Mouse (Mus musculus): Measurements from ENCODE around the gene Urb1. TPM values are rescaled to one million over a fixed set of nuclear protein-coding genes. Genes with fewer than 3 reads are reported as not detected.

Urb1 gene
- polyA plus RNA-seq, 1 experiment from 2014 or later = 6.2 TPM

DNA sequence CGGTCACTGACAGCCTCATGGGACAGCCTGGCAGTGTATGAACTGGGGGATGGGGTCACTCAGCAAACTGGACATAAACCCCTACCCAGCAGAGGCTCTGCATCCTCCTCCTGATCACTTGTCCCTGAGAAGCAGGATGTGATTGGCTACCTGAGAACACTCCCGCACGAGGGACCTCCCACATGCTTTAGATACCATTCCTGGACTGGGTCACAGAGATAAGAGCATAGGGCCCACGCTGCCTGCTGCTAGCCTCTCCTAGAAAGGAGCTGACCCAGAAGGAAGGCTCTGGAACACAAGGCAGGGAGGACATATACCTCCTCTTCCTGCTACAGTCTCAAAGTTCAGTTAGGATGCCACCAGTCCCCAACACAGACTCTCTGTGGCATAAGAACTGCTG is 49.7 kb downstream of the Urb1 start:
- no peak overlapping the region for H3K9ac ChIP-seq (ENCODE audit: low read depth, low read length)
- no peak overlapping the region for H3K27ac ChIP-seq (ENCODE audit: low read length)
- H3K4me1 ChIP-seq (ENCODE audit: control insufficient read depth, insufficient read depth, low read length) = no peaks in the 10 kb centered on the region
- no peak overlapping the region for H3K4me2 ChIP-seq (ENCODE audit: low read depth, low read length)
- H3K9me3 ChIP-seq (ENCODE audit: control insufficient read depth, low read length) = no peaks in the 10 kb centered on the region
- peaks cover 10% of the 10 kb centered on the region; the same call in 1 of the 2 replicates for H3K36me3 ChIP-seq (ENCODE audit: control insufficient read depth, insufficient read depth, low read length)
- no peak overlapping the region for H3K4me3 ChIP-seq (ENCODE audit: low read length)
- no peaks in the 10 kb centered on the region for H3K27me3 ChIP-seq (replicated peaks; ENCODE audit: control insufficient read depth, insufficient read depth, low read length)
- peak; percentile 71 for ATAC-seq
- WGBS = 50% methylated on average over 4 of the region's 4 CpGs

DNA sequence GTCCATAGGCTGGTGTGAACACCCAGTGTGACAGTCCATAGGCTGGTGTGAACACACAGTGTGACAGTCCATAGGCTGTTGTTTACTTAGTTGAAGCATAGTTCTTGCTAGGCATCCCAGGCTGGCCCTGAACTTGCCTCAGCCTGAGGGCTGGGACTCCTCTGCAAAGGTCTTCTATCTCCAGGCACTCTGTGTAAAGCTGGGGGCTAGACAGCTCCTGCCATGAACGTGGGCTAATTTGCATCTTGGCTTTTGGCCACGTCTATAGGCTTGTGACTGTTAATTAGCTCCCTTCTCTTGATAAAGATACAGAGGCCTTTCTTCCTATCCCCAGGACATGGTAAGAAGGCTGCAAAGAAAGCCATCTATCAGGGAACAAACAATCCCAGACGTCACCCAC is 50.9 kb downstream of the Urb1 start:
- WGBS = 65% methylated on average over 3 of the region's 3 CpGs

DNA sequence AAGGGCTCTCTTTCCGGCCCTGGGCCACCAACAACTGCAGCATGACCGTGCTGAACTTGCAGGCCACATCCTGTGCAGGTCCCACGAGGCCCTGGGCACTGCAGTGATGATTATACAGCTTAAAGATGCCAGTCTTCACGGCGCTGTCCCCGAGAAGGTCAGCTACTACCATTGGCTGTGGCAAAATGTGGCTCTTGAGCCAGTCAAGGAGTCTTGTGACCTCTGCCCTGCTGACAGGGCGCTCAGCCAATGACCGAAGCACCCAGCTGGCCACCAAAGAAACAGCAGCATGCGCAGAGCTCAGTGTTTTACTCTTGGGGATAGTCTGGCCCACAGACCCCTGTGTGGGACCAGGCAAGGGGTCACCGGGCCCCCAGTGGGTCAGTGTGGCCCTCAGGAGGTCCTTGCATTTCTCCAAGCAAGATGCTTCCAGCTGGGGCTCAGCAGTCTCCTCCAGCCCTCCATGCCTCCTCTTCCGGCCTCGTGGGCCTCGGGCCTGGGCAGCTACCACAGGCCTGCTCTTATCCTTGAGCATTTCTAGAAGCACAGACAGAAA is 56.7 kb downstream of the Urb1 start:
- no peak overlapping the region for H3K9ac ChIP-seq (ENCODE audit: low read depth, low read length)
- H3K9me3 ChIP-seq (ENCODE audit: control insufficient read depth, low read length) = no peaks in the 10 kb centered on the region
- ATAC-seq = no peak
- WGBS = 91% methylated on average over 13 of the region's 13 CpGs
- peaks cover 9% of the 10 kb centered on the region; the same call in 1 of the 2 replicates for H3K36me3 ChIP-seq (ENCODE audit: control insufficient read depth, insufficient read depth, low read length)
- H3K4me2 ChIP-seq (ENCODE audit: low read depth, low read length) = no peak overlapping the region
- H3K27me3 ChIP-seq (replicated peaks; ENCODE audit: control insufficient read depth, insufficient read depth, low read length) = no peaks in the 10 kb centered on the region
- H3K4me1 ChIP-seq (ENCODE audit: control insufficient read depth, insufficient read depth, low read length) = no peaks in the 10 kb centered on the region
- H3K27ac ChIP-seq (ENCODE audit: low read length) = no peak overlapping the region
- no peak overlapping the region for H3K4me3 ChIP-seq (ENCODE audit: low read length)

More for the DNA sequence above, 50.9 kb downstream of the Urb1 start:
- H3K36me3 ChIP-seq (ENCODE audit: control insufficient read depth, insufficient read depth, low read length) = peaks cover 10% of the 10 kb centered on the region; the same call in 1 of the 2 replicates
- no peaks in the 10 kb centered on the region for H3K4me1 ChIP-seq (ENCODE audit: control insufficient read depth, insufficient read depth, low read length)
- H3K4me3 ChIP-seq (ENCODE audit: low read length) = no peak overlapping the region
- no peak overlapping the region for H3K4me2 ChIP-seq (ENCODE audit: low read depth, low read length)
- H3K27ac ChIP-seq (ENCODE audit: low read length) = no peak overlapping the region
- ATAC-seq = no peak
- H3K9me3 ChIP-seq (ENCODE audit: control insufficient read depth, low read length) = no peaks in the 10 kb centered on the region
- no peaks in the 10 kb centered on the region for H3K27me3 ChIP-seq (replicated peaks; ENCODE audit: control insufficient read depth, insufficient read depth, low read length)
- no peak overlapping the region for H3K9ac ChIP-seq (ENCODE audit: low read depth, low read length)

DNA sequence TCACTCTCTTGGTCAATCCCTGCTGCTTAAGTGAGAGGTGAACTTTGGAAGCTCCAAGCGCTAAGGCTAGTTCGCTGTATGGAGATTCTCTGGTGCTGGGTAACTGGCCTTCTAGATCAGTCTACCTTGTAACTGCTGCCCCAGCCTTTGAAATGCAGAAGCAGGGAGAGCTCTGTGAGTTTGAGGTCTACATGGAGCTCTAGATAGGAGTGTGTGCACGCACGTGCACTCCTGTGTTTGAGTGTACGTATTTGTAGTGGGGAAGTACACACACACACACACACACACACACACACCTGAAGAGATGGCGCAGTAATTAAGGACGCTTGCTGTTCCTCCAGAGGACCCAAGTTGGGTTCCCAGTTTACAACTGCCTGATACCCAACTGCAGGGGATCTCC is 62.0 kb downstream of the Urb1 start:
- H3K27ac ChIP-seq (ENCODE audit: low read length) = no peak overlapping the region
- no peaks in the 10 kb centered on the region for H3K9me3 ChIP-seq (ENCODE audit: control insufficient read depth, low read length)
- no peak for ATAC-seq
- no peaks in the 10 kb centered on the region for H3K27me3 ChIP-seq (replicated peaks; ENCODE audit: control insufficient read depth, insufficient read depth, low read length)
- 0 out of 2 replicates have a peak, but pooled peaks cover 1% of the 10 kb centered on the region for H3K36me3 ChIP-seq (ENCODE audit: control insufficient read depth, insufficient read depth, low read length)
- WGBS = 96% methylated on average over 7 of the region's 7 CpGs
- H3K9ac ChIP-seq (ENCODE audit: low read depth, low read length) = no peak overlapping the region
- no peak overlapping the region for H3K4me2 ChIP-seq (ENCODE audit: low read depth, low read length)
- H3K4me3 ChIP-seq (ENCODE audit: low read length) = no peak overlapping the region
- H3K4me1 ChIP-seq (ENCODE audit: control insufficient read depth, insufficient read depth, low read length) = no peaks in the 10 kb centered on the region

DNA sequence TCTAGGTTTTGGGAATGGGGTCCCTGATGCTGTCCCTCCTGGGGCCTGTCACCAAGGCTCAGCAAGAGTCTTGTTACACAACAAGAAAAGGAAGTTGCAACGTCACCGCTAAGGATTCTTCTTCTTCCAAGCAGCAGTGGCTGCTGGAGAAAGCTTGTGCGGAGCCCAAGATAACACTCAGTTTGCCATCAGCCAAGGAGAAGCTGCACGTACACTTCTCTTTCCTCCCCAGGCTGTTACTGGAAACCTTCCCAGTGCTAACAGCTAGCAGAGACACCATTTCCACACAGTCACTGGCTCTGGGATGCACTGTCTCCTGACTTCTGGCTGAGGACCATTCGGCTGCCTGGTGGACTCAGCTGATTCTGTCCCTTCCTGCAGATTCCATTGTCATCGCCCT is 63.1 kb downstream of the Urb1 start:
- no peak overlapping the region for H3K4me2 ChIP-seq (ENCODE audit: low read depth, low read length)
- no peaks in the 10 kb centered on the region for H3K4me1 ChIP-seq (ENCODE audit: control insufficient read depth, insufficient read depth, low read length)
- H3K27ac ChIP-seq (ENCODE audit: low read length) = no peak overlapping the region
- no peak overlapping the region for H3K9ac ChIP-seq (ENCODE audit: low read depth, low read length)
- H3K9me3 ChIP-seq (ENCODE audit: control insufficient read depth, low read length) = no peaks in the 10 kb centered on the region
- H3K27me3 ChIP-seq (replicated peaks; ENCODE audit: control insufficient read depth, insufficient read depth, low read length) = no peaks in the 10 kb centered on the region
- H3K36me3 ChIP-seq (ENCODE audit: control insufficient read depth, insufficient read depth, low read length) = no peaks in the 10 kb centered on the region
- no peak for ATAC-seq
- H3K4me3 ChIP-seq (ENCODE audit: low read length) = no peak overlapping the region
- 82% methylated on average over 6 of the region's 6 CpGs for WGBS

DNA sequence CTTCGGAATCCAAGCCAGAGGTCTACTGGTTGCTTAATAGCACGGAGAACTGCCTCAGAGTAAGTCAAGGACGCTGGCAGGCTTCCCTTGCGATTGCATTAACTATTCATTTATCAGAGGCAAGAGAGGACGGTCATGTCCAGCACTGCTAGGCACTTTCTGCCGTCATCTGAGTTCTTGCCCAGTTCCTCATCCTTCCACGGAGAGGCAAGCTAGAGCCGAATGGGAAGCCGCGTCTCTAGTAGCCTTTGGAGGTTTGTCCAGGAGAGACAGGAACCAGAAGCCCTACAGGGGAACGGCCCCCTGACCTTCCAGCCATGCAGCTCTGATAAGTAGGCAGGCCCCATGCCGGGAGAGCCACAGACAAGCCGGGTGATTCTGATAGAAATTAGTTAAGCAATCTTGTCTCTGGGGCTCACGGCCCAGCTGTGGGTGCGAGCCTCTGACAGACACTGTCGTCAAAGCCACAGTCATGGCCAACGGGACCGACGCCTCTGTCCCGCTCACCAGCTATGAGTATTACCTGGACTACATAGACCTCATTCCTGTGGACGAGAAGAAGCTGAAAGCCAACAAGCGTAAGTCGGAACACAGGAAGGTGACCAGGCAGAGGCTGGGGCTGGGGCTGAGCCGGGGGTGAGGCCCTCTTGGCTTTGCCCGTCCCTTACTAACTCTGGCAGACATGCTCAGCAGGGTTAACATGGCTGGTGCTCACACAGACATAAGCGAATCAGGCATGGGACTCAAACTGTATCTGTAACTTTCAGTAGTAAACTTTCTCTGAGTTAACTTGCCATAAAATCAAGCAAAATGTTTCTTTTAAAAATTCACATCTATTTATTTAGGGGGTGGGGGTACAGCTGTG is 71.9 kb downstream of the Urb1 start, which contains the start of gene Mrap:
Gene Mrap, plus strand, starts transcription at position 116 of the 865 bp plus-strand sequence.
- Histone ChIP-seq H3K9me3 (ENCODE audit: control insufficient read depth, low read length) (no peaks in the 10 kb centered on the region), H3K36me3 (ENCODE audit: control insufficient read depth, insufficient read depth, low read length) (no peaks in the 10 kb centered on the region), H3K4me2 (ENCODE audit: low read depth, low read length) (no peak within 1 kb of the TSS), H3K27ac (ENCODE audit: low read length) (no peak within 1 kb of the TSS), H3K9ac (ENCODE audit: low read depth, low read length) (no peak within 1 kb of the TSS), H3K4me3 (ENCODE audit: low read length) (no peak within 1 kb of the TSS), H3K27me3 (replicated peaks; ENCODE audit: control insufficient read depth, insufficient read depth, low read length) (no peaks in the 10 kb centered on the region), H3K4me1 (ENCODE audit: control insufficient read depth, insufficient read depth, low read length) (no peaks in the 10 kb centered on the region)
- 71% methylated on average over 26 of the region's 26 CpGs for WGBS
- 0 out of 2 replicates have a peak, but pooled peaks have one; percentile 33 for ATAC-seq

DNA sequence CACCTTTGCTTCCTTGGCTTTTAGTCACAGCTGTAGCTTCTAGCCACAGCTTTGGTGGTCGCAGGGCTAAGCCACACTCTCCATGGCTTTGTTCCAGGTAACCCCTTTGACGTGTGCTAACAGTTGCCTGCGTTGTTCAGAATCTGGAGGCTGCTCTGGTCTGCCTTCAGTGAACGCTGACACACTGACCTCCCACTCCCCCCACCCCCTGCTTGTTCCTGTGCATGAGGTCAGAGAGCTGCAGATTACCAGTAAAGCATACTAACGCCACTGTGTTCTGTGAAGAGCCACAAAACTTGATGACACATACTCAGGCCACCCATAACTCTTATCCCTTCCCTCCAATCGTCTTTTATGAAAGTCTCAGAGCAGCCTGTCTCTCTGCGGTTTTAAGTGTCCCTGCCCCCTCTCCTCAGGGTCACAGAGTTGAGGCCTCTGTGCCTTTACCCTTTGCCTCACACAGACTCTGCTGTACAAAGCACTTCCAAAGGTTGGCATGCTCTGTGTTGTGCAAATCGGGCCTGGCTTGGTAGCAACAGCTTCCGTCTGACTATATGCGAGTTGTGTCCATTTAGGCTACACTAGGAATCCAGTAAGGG is 73.4 kb downstream of the Urb1 start:
- H3K9ac ChIP-seq (ENCODE audit: low read depth, low read length) = no peak overlapping the region
- H3K4me1 ChIP-seq (ENCODE audit: control insufficient read depth, insufficient read depth, low read length) = no peaks in the 10 kb centered on the region
- WGBS = 61% methylated on average over 10 of the region's 10 CpGs
- no peak overlapping the region for H3K4me2 ChIP-seq (ENCODE audit: low read depth, low read length)
- H3K36me3 ChIP-seq (ENCODE audit: control insufficient read depth, insufficient read depth, low read length) = no peaks in the 10 kb centered on the region
- H3K27me3 ChIP-seq (replicated peaks; ENCODE audit: control insufficient read depth, insufficient read depth, low read length) = no peaks in the 10 kb centered on the region
- H3K4me3 ChIP-seq (ENCODE audit: low read length) = no peak overlapping the region
- H3K9me3 ChIP-seq (ENCODE audit: control insufficient read depth, low read length) = no peaks in the 10 kb centered on the region
- no peak overlapping the region for H3K27ac ChIP-seq (ENCODE audit: low read length)
- no peak for ATAC-seq

DNA sequence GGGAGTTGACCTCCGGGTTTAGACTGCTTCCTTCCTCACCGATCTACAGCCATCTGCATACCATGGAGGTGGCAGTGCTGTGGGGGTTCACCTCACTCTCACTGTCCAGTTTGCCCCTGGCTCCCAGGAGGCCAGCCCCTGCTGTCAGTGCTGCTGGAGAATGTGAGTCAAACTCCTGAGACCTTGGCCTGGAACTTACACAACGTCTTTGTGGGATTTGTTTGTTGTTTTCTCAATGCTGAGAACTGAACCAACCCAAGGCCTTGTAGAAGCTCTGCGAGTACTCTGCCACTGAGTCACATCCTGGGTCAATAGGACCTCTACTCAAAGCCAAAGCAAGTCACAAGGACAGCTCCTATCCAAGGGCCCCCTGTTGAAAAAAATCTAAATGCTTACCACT is 74.6 kb downstream of the Urb1 start:
- ATAC-seq = no peak
- Histone ChIP-seq H3K4me2 (ENCODE audit: low read depth, low read length) (no peak overlapping the region), H3K4me1 (ENCODE audit: control insufficient read depth, insufficient read depth, low read length) (no peaks in the 10 kb centered on the region), H3K9me3 (ENCODE audit: control insufficient read depth, low read length) (peaks cover 2% of the 10 kb centered on the region; the same call in 1 of the 2 replicates), H3K9ac (ENCODE audit: low read depth, low read length) (no peak overlapping the region), H3K27me3 (replicated peaks; ENCODE audit: control insufficient read depth, insufficient read depth, low read length) (no peaks in the 10 kb centered on the region), H3K36me3 (ENCODE audit: control insufficient read depth, insufficient read depth, low read length) (no peaks in the 10 kb centered on the region), H3K27ac (ENCODE audit: low read length) (no peak overlapping the region), H3K4me3 (ENCODE audit: low read length) (no peak overlapping the region)
- 77% methylated on average over 4 of the region's 4 CpGs for WGBS
